Mouse (Mus musculus) limb, embryonic 14.5 days (tissue): ENCODE measurements around the gene AL731706.2. TPM values are rescaled to one million over a fixed set of nuclear protein-coding genes. Genes with fewer than 3 reads are reported as not detected.

ENCODE experiments used
- ATAC-seq: fragments of 200-750 bp; cut with Nextera tagmentation; 2 replicates; pipeline ENCODE4 v1.8.0; 2017; ENCODE audit warnings: low read depth, moderate number of reproducible peaks, moderate TSS enrichment; ENCODE audit not compliant: low FRiP score
- DNase-seq: peaks from one replicate; pipeline ENCODE4 v3.0.0-alpha.2; 2015; ENCODE audit warnings: low spot score
- H3K27ac ChIP-seq: fragments of 300-500 bp; sonication (generic); replicated peaks from 2 replicates; pipeline ENCODE4 v1.5.1; 2014; ENCODE audit warnings: low read depth, mild to moderate bottlenecking, low read length, moderate library complexity, mixed read lengths
- H3K27me3 ChIP-seq: fragments of 300-500 bp; sonication (generic); 2 replicates; pipeline ENCODE4 v1.6.1; 2014; ENCODE audit warnings: low read length, mixed read lengths; ENCODE audit not compliant: control insufficient read depth, insufficient read depth
- H3K36me3 ChIP-seq: fragments of 300-500 bp; sonication (generic); 2 replicates; pipeline ENCODE4 v1.6.1; 2014; ENCODE audit warnings: mild to moderate bottlenecking, low read length, moderate library complexity, mixed read lengths; ENCODE audit not compliant: control insufficient read depth, insufficient read depth
- H3K4me1 ChIP-seq: fragments of 300-500 bp; sonication (generic); 2 replicates; pipeline ENCODE4 v1.6.1; 2014; ENCODE audit warnings: antibody characterized with exemption, low read length, mixed read lengths; ENCODE audit not compliant: control insufficient read depth, insufficient read depth
- H3K4me2 ChIP-seq: fragments of 300-500 bp; sonication (generic); replicated peaks from 2 replicates; pipeline ENCODE4 v1.6.1; 2014; ENCODE audit warnings: low read depth, mild to moderate bottlenecking, low read length, moderate library complexity; ENCODE audit not compliant: severe bottlenecking
- H3K4me3 ChIP-seq: fragments of 300-500 bp; sonication (generic); replicated peaks from 2 replicates; pipeline ENCODE4 v1.5.1; 2014; ENCODE audit warnings: low read length
- H3K9ac ChIP-seq: fragments of 300-500 bp; sonication (generic); 2 replicates; pipeline ENCODE4 v1.6.1; 2014; ENCODE audit warnings: mild to moderate bottlenecking, low read depth, low read length, moderate library complexity; ENCODE audit not compliant: severe bottlenecking
- H3K9me3 ChIP-seq: fragments of 300-500 bp; sonication (generic); 2 replicates; pipeline ENCODE4 v1.6.1; 2016; ENCODE audit warnings: low read length; ENCODE audit not compliant: control insufficient read depth
- POLR2A ChIP-seq: fragments of 200-500 bp; IDR thresholded peaks from 2 replicates; pipeline ENCODE4 v1.8.0; 2012; ENCODE audit warnings: inconsistent platforms, mild to moderate bottlenecking, moderate library complexity, borderline replicate concordance; ENCODE audit not compliant: insufficient read depth, insufficient read length; ENCODE audit errors: extremely low read depth
- WGBS: fragments of 180-500 bp; shearing (Covaris S2); extraction: QIAGEN DNeasy Blood & Tissue Kit; methylation state at CpG from one replicate; pipeline ENCODE4 v1.1.7; 2014; 5-methylcytosine and 5-hydroxymethylcytosine counted together
- polyA plus RNA-seq, 2 experiments: library from polyadenylated mRNA; depleted of rRNA in 1 of 2; stranded (reverse) in 1 of 2; unstranded in 1 of 2; fragments of >200 nt; fragmentation: Nextera tagmentation in 1 of 2; extraction: Ambion mirVana in 1 of 2; gene quantifications; 2 replicates each; pipeline versions ENCODE4 v1.2.1 to v1.2.3; 2012 to 2014

The AL731706.2 gene
- polyA plus RNA-seq, 2 experiments, result 52.3 TPM; not detected in 1

- no peaks in the 10 kb centered on the region for H3K9me3 ChIP-seq
- no peak overlapping the region for H3K4me2 ChIP-seq
- H3K9ac ChIP-seq, result no peak overlapping the region
- H3K36me3 ChIP-seq, result no peaks in the 10 kb centered on the region
- no peak overlapping the region for H3K27ac ChIP-seq
- DNase-seq, result no peak
- 63% methylated on average over 3 of the region's 3 CpGs for WGBS
- no peak for ATAC-seq
- H3K4me1 ChIP-seq, result no peaks in the 10 kb centered on the region
- no peak overlapping the region for H3K4me3 ChIP-seq
- no peaks in the 10 kb centered on the region for H3K27me3 ChIP-seq
- no peak for TF ChIP-seq POLR2A
Observed at GRCm38 (mm10) chr2:136850366-136850765, 35.1 kb downstream of the AL731706.2 start.

GRCm38 (mm10) chr2:136837994-136838393, 47.5 kb downstream of the AL731706.2 start:
- ATAC-seq, result no peak
- WGBS, result 36% methylated on average over 1 of the region's 1 CpGs
- no peak for TF ChIP-seq POLR2A

GRCm38 (mm10) chr2:136835882-136836281, 49.6 kb downstream of the AL731706.2 start:
- no peak for TF ChIP-seq POLR2A
- no peaks in the 10 kb centered on the region for H3K4me1 ChIP-seq
- no peak overlapping the region for H3K4me3 ChIP-seq
- WGBS, result 74% methylated on average over 3 of the region's 3 CpGs
- no peak for ATAC-seq
- no peaks in the 10 kb centered on the region for H3K9me3 ChIP-seq
- no peaks in the 10 kb centered on the region for H3K36me3 ChIP-seq
- no peaks in the 10 kb centered on the region for H3K27me3 ChIP-seq
- H3K9ac ChIP-seq, result no peak overlapping the region
- H3K27ac ChIP-seq, result no peak overlapping the region
- no peak overlapping the region for H3K4me2 ChIP-seq
- DNase-seq, result no peak

More at GRCm38 (mm10) chr2:136837994-136838393, 47.5 kb downstream of the AL731706.2 start:
- H3K4me2 ChIP-seq, result no peak overlapping the region
- H3K4me3 ChIP-seq, result no peak overlapping the region
- DNase-seq, result no peak
- H3K27me3 ChIP-seq, result no peaks in the 10 kb centered on the region
- H3K27ac ChIP-seq, result no peak overlapping the region
- no peaks in the 10 kb centered on the region for H3K4me1 ChIP-seq
- no peaks in the 10 kb centered on the region for H3K36me3 ChIP-seq
- H3K9ac ChIP-seq, result no peak overlapping the region
- H3K9me3 ChIP-seq, result no peaks in the 10 kb centered on the region

Other genes with a start within 250 kb of the AL731706.2 start
- gene Snap25, start 172.2 kb downstream of the AL731706.2 start, polyA plus RNA-seq (2012; rRNA removed), result 1.4 and 1.9 TPM in 2 replicates
- 0.22 and 0.64 TPM in 2 replicates for gene Snap25, start 172.2 kb downstream of the AL731706.2 start, polyA plus RNA-seq (2014; fragmentation: Nextera tagmentation; extraction: Ambion mirVana)
- 3.0 and 3.4 TPM in 2 replicates for gene Slx4ip, start 5.5 kb upstream of the AL731706.2 start, polyA plus RNA-seq (2012; rRNA removed)
- 5.3 and 6.6 TPM in 2 replicates for gene Slx4ip, start 5.5 kb upstream of the AL731706.2 start, polyA plus RNA-seq (2014; fragmentation: Nextera tagmentation; extraction: Ambion mirVana)
- 14.4 and 17.4 TPM in 2 replicates for gene AL731706.1, start 5.7 kb upstream of the AL731706.2 start, polyA plus RNA-seq (2012; rRNA removed)
- 33.3 and 37.8 TPM in 2 replicates for gene AL731706.1, start 5.7 kb upstream of the AL731706.2 start, polyA plus RNA-seq (2014; fragmentation: Nextera tagmentation; extraction: Ambion mirVana)
- 9.9 and 10.7 TPM in 2 replicates for gene Mkks, start 5.7 kb upstream of the AL731706.2 start, polyA plus RNA-seq (2012; rRNA removed)
- 12.6 and 12.7 TPM in 2 replicates for gene Mkks, start 5.7 kb upstream of the AL731706.2 start, polyA plus RNA-seq (2014; fragmentation: Nextera tagmentation; extraction: Ambion mirVana)
- gene Jag1, start 231.0 kb upstream of the AL731706.2 start, polyA plus RNA-seq (2012; rRNA removed), result 13.9 and 17.0 TPM in 2 replicates
- 32.9 and 35.8 TPM in 2 replicates for gene Jag1, start 231.0 kb upstream of the AL731706.2 start, polyA plus RNA-seq (2014; fragmentation: Nextera tagmentation; extraction: Ambion mirVana)